Mouse (Mus musculus): ENCODE measurements around the gene Sae1.

DNA sequence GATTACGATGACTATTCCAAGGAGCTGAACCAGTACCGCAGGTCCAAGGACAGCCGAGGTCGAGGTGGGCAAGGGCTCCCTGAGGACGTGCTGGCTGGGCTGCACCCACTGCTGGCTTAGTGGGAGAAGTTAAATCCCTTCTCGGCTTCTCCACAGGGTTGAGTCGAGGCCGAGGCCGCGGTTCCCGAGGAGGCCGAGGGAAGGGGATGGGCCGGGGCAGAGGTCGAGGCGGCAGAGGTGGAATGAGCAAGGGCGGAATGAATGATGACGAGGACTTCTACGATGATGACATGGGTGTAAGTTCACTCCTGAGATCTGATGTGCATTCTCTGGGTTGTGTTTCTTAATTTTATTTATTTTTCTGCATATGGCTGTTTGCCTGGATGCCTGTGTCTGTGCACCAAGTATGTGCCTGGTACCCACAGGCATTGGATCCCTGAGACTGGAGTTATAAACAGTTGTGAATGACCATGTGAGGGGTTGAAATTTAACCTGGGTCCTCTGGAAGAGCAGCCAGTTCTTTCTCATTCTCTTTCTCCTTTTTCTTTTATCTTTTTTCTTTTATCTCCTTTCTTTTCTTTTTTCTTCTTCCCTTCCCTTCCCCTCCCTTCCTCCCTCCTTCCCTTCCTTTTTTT, 34.7 kb upstream of the Sae1 start:
- no peak for TF ChIP-seq CTCF (IDR thresholded peaks at IDR 0.05; ENCODE audit: low read depth, low read length)
- no peak for TF ChIP-seq POLR2A (IDR thresholded peaks at IDR 0.05; ENCODE audit: borderline replicate concordance, low read depth, low read length)
